Mouse (Mus musculus): ENCODE results near the gene Ehmt2. TPM values are rescaled to one million over a fixed set of nuclear protein-coding genes. Genes with fewer than 3 reads are reported as not detected.
"Not testable (repeated sequence)": the region's sequence is repeated elsewhere in the genome, so short reads cannot be mapped to it uniquely, and the experiment has no call there.

The Ehmt2 gene
- polyA plus RNA-seq, 1 experiment from 2014 or later: 69.9 TPM

GRCm38 (mm10) chr17:34894074-34894597 lies 4.1 kb upstream of the Ehmt2 start:
- Histone ChIP-seq H3K36me3 (peaks cover 8% of the 10 kb centered on the region; the same call in 1 of the 2 replicates), H3K27me3 (no peaks in the 10 kb centered on the region), H3K9ac (peak overlapping the region; percentile 82), H3K4me3 (peak overlapping the region; percentile 81), H3K4me1 (peaks cover 18% of the 10 kb centered on the region), H3K4me2 (peak overlapping the region; percentile 78), H3K27ac (peak overlapping the region; percentile 91), H3K9me3 (no peaks in the 10 kb centered on the region)
- ATAC-seq (ENCODE audit: borderline replicate concordance, extremely low read depth, low FRiP score, low TSS enrichment): peak; percentile 91
- 1% methylated on average over 30 of the region's 51 CpGs for WGBS

GRCm38 (mm10) chr17:34894801-34895530 lies 3.3 kb upstream of the Ehmt2 start:
- Histone ChIP-seq H3K9me3 (no peaks in the 10 kb centered on the region), H3K36me3 (peaks cover 8% of the 10 kb centered on the region; the same call in 1 of the 2 replicates), H3K27me3 (no peaks in the 10 kb centered on the region), H3K4me3 (peak overlapping the region; percentile 81), H3K9ac (peak overlapping the region; percentile 82), H3K27ac (peak overlapping the region; percentile 91), H3K4me1 (peaks cover 19% of the 10 kb centered on the region), H3K4me2 (peak overlapping the region; percentile 78)
- WGBS: 6% methylated on average over 49 of the region's 51 CpGs
- peak; percentile 13 for ATAC-seq (ENCODE audit: borderline replicate concordance, extremely low read depth, low FRiP score, low TSS enrichment)

- H3K27ac ChIP-seq: peak overlapping the region; percentile 91
- H3K27me3 ChIP-seq: no peaks in the 10 kb centered on the region
- ATAC-seq (ENCODE audit: borderline replicate concordance, extremely low read depth, low FRiP score, low TSS enrichment): no peak
- peaks cover 8% of the 10 kb centered on the region; the same call in 1 of the 2 replicates for H3K36me3 ChIP-seq
- H3K9me3 ChIP-seq: no peaks in the 10 kb centered on the region
- H3K4me3 ChIP-seq: peak overlapping the region; percentile 81
- H3K4me1 ChIP-seq: peaks cover 26% of the 10 kb centered on the region
- WGBS: 90% methylated on average over 15 of the region's 15 CpGs
- peak overlapping the region; percentile 82; the same call in 1 of the 2 replicates for H3K9ac ChIP-seq
- peak overlapping the region; percentile 78 for H3K4me2 ChIP-seq
Measured at GRCm38 (mm10) chr17:34895724-34896123, 2.5 kb upstream of the Ehmt2 start.

DNA sequence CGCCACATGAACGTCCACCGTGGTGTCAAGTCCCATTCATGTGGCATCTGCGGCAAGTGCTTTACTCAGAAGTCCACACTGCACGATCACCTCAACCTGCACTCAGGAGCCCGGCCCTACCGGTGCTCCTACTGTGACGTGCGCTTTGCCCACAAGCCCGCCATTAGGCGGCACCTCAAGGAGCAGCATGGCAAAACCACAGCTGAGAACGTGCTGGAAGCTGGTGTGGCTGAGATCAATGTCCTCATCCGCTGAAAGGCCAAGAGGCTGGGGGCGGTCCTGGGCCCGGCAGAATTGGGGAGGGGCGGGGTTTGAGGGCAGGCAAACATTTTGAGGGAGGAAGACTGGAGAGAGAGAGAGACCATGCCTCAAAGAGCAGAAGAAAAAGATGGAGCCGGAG lies 1.9 kb upstream of the Ehmt2 start:
- peaks cover 26% of the 10 kb centered on the region for H3K4me1 ChIP-seq
- H3K9ac ChIP-seq: no peak overlapping the region
- H3K36me3 ChIP-seq: peaks cover 11% of the 10 kb centered on the region
- no peak overlapping the region for H3K4me2 ChIP-seq
- H3K9me3 ChIP-seq: no peaks in the 10 kb centered on the region
- H3K27ac ChIP-seq: no peak overlapping the region
- no peak for ATAC-seq (ENCODE audit: borderline replicate concordance, extremely low read depth, low FRiP score, low TSS enrichment)
- no peaks in the 10 kb centered on the region for H3K27me3 ChIP-seq
- no peak overlapping the region for H3K4me3 ChIP-seq
- 82% methylated on average over 17 of the region's 17 CpGs for WGBS

DNA sequence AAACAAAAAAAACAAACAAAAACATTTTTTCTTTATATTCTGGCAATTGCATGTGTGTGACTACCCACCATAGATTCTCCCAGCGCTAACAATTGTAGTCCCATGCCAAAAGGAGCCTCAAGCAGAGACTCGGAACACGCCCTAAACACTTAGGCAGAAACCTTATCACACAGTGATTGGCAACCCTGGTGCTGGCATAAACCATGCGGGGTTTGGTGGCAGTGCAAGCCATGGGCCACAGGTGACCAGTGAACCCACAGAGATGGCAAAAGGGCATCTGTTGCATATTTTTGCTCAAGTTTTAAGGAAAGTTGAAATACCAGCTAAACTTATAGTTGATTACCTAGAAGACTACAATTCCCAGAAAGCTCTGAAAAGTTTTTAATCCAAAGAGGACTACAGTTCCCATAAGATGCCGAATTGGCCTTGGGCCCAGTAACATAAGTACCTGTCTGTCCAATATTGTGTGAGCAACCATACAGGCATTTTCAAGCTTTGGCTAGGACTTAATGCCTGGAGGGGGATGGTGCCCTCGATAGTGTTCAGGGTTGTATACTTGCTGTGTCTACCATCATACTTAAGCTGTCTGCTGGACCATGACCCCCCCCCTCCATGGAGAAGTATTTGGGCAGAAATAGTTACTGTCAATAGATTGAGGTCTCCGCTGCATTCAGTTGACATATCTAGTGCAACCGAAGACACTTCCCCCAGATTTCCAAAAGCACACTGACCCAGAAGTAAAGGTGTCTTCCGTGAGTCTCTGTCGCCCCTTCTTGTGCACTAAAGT lies 703 bp upstream of the Ehmt2 start:
- no peak for ATAC-seq (ENCODE audit: borderline replicate concordance, extremely low read depth, low FRiP score, low TSS enrichment)
- peak overlapping the region; percentile 94 for H3K4me3 ChIP-seq
- H3K27ac ChIP-seq: peak overlapping the region; percentile 99
- no peaks in the 10 kb centered on the region for H3K27me3 ChIP-seq
- H3K4me1 ChIP-seq: peaks cover 26% of the 10 kb centered on the region
- WGBS: 11% methylated on average over 10 of the region's 10 CpGs
- H3K4me2 ChIP-seq: peak overlapping the region; percentile 73
- no peaks in the 10 kb centered on the region for H3K9me3 ChIP-seq
- H3K9ac ChIP-seq: peak overlapping the region; percentile 83
- peaks cover 18% of the 10 kb centered on the region for H3K36me3 ChIP-seq

GRCm38 (mm10) chr17:34898706-34899052 lies 410 bp downstream of the Ehmt2 start:
- H3K27me3 ChIP-seq: no peaks in the 10 kb centered on the region
- 0% methylated on average over 20 of the region's 47 CpGs for WGBS
- H3K9me3 ChIP-seq: no peaks in the 10 kb centered on the region
- peak overlapping the region; percentile 73 for H3K4me2 ChIP-seq
- peak overlapping the region; percentile 99 for H3K27ac ChIP-seq
- peaks cover 29% of the 10 kb centered on the region for H3K36me3 ChIP-seq
- H3K4me3 ChIP-seq: peak overlapping the region; percentile 94
- H3K4me1 ChIP-seq: peaks cover 26% of the 10 kb centered on the region
- 0 out of 2 replicates have a peak, but pooled peaks have one; percentile 1 for ATAC-seq (ENCODE audit: borderline replicate concordance, extremely low read depth, low FRiP score, low TSS enrichment)
- peak overlapping the region; percentile 83 for H3K9ac ChIP-seq

DNA sequence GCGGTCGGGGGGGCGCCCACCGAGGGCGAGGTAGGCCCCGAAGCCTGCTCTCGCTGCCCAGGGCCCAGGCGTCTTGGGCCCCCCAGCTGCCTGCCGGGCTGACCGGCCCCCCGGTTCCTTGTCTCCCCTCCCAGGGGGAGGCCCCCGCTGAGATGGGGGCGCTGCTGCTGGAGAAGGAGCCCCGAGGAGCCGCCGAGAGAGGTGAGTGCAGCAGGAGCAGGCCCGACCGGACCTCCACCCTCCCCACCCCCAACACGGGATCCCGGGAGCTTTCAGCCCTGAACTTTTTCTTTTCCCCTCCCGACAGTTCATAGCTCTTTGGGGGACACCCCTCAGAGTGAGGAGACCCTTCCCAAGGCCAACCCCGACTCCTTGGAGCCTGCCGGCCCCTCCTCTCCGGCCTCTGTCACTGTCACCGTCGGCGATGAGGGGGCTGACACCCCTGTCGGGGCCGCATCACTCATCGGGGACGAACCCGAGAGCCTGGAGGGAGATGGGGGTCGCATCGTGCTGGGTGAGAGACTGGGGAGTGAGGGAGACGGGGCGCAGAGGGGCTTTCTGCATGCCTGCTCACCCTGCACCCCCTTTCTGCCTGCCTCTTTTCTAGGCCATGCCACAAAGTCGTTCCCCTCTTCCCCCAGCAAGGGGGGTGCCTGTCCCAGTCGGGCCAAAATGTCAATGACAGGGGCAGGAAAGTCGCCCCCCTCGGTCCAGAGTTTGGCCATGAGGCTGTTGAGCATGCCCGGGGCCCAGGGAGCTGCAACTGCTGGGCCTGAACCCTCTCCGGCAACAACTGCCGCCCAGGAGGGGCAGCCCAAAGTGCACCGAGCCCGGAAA lies 1.0 kb downstream of the Ehmt2 start:
- peak; percentile 8; the same call in 1 of the 2 replicates for ATAC-seq (ENCODE audit: borderline replicate concordance, extremely low read depth, low FRiP score, low TSS enrichment)
- WGBS: under 1% methylated on average over 32 of the region's 45 CpGs
- peak overlapping the region; percentile 73 for H3K4me2 ChIP-seq

DNA sequence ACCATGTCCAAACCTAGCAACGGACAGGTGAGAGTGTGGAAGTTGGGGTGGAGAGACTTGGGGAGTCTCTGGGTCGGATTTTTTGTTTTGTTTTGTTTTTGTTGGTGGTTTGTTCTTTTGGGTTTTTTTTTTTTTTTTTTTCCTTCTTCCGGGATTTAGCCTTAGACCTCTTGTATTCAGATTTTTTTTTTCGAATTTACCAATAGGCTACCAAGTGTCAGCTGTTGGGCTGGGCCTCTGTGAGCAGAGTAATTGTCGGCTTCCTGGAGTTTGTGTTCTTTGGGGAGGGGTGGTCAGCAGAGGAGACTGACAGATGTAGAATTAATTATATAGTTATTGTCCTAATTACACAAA lies 1.6 kb downstream of the Ehmt2 start:
- peak overlapping the region; percentile 83 for H3K9ac ChIP-seq
- ATAC-seq (ENCODE audit: borderline replicate concordance, extremely low read depth, low FRiP score, low TSS enrichment): no peak
- WGBS: under 1% methylated on average over 5 of the region's 5 CpGs

More for the DNA sequence above, 1.0 kb downstream of the Ehmt2 start:
- Histone ChIP-seq H3K4me1 (peaks cover 26% of the 10 kb centered on the region), H3K27me3 (no peaks in the 10 kb centered on the region), H3K4me3 (peak overlapping the region; percentile 94), H3K9me3 (no peaks in the 10 kb centered on the region), H3K27ac (peak overlapping the region; percentile 99), H3K36me3 (peaks cover 33% of the 10 kb centered on the region), H3K9ac (peak overlapping the region; percentile 83)

GRCm38 (mm10) chr17:34900826-34901225 lies 2.6 kb downstream of the Ehmt2 start:
- not testable (repeated sequence) for H3K27ac ChIP-seq; ATAC-seq (ENCODE audit: borderline replicate concordance, extremely low read depth, low FRiP score, low TSS enrichment); H3K9ac ChIP-seq; H3K27me3 ChIP-seq; H3K9me3 ChIP-seq; H3K4me2 ChIP-seq; H3K4me3 ChIP-seq
- peaks cover 46% of the 10 kb centered on the region for H3K36me3 ChIP-seq
- peaks cover 18% of the 10 kb centered on the region for H3K4me1 ChIP-seq

More for the DNA sequence above, 1.6 kb downstream of the Ehmt2 start:
- Histone ChIP-seq H3K4me1 (peaks cover 26% of the 10 kb centered on the region), H3K36me3 (peaks cover 39% of the 10 kb centered on the region), H3K9me3 (no peaks in the 10 kb centered on the region), H3K4me3 (peak overlapping the region; percentile 94), H3K27me3 (no peaks in the 10 kb centered on the region), H3K27ac (peak overlapping the region; percentile 99), H3K4me2 (peak overlapping the region; percentile 73)

DNA sequence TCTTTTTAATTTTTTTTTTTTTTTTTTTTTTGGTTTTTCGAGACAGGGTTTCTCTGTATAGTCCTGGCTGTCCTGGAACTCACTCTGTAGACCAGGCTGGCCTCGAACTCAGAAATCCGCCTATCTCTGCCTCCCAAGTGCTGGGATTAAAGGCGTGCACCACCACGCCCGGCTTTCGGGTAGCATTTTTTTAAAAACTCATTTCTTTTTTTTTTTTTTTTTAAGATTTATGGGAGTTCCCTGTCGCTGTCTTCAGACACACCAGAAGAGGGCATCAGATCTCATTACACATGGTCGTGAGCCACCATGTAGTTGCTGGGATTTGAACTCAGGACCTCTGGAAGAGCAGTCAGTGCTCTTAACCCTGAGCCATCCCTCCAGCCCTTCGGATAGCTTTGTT lies 3.7 kb downstream of the Ehmt2 start:
- not testable (repeated sequence) for H3K4me2 ChIP-seq; H3K9ac ChIP-seq; H3K9me3 ChIP-seq; H3K4me3 ChIP-seq; H3K27ac ChIP-seq; ATAC-seq (ENCODE audit: borderline replicate concordance, extremely low read depth, low FRiP score, low TSS enrichment); H3K27me3 ChIP-seq
- 79% methylated on average over 10 of the region's 10 CpGs for WGBS
- Histone ChIP-seq H3K4me1 (peaks cover 11% of the 10 kb centered on the region), H3K36me3 (peaks cover 52% of the 10 kb centered on the region)

GRCm38 (mm10) chr17:34902895-34903294 lies 4.6 kb downstream of the Ehmt2 start:
- WGBS: 91% methylated on average over 9 of the region's 9 CpGs
- H3K36me3 ChIP-seq: peaks cover 61% of the 10 kb centered on the region

More at GRCm38 (mm10) chr17:34902895-34903294, 4.6 kb downstream of the Ehmt2 start:
- H3K4me1 ChIP-seq: peaks cover 8% of the 10 kb centered on the region; the same call in 1 of the 2 replicates
- no peak overlapping the region for H3K4me2 ChIP-seq
- H3K27ac ChIP-seq: no peak overlapping the region
- H3K9me3 ChIP-seq: no peaks in the 10 kb centered on the region
- H3K9ac ChIP-seq: no peak overlapping the region
- no peak for ATAC-seq (ENCODE audit: borderline replicate concordance, extremely low read depth, low FRiP score, low TSS enrichment)
- no peak overlapping the region for H3K4me3 ChIP-seq
- H3K27me3 ChIP-seq: no peaks in the 10 kb centered on the region

Measured in lung, embryonic 15.5 days (tissue).